Mouse (Mus musculus) layer of hippocampus, adult 18-20 months (tissue): ENCODE results near the gene 2310030G06Rik. TPM values are rescaled to one million over a fixed set of nuclear protein-coding genes. Genes with fewer than 3 reads are reported as not detected.
A peak's percentile ranks its signal among the peaks of the same experiment; 100 is the strongest.

ENCODE experiments used
- DNase-seq, 2 experiments: peaks; one replicate each; pipeline ENCODE4 v3.0.0; 2022; ENCODE audit warnings: low spot score in 2 of 2
- long read RNA-seq: library from polyadenylated mRNA; stranded (forward); transcript quantifications from one replicate; pipeline ENCODE4 v2.0.0, GENCODE M21; 2021
- total RNA-seq, 2 experiments: library from RNA; stranded (reverse); gene quantifications; 2 replicates each; pipeline ENCODE4 v1.2.3; 2021

The 2310030G06Rik gene
- total RNA-seq = 1 to 10 TPM; 1.2 to 1.5 TPM
- long read RNA-seq = 0 reads

- DNase-seq = no peak
Measured at GRCm38 (mm10) chr9:50746214-50746677, at the start of gene 2310030G06Rik. Gene 2310030G06Rik (minus strand): TSS chr9:50746536.

- no peak for DNase-seq
Measured at GRCm38 (mm10) chr9:50795266-50795665, 48.9 kb upstream of the 2310030G06Rik start.

GRCm38 (mm10) chr9:50782155-50782554 lies 35.8 kb upstream of the 2310030G06Rik start:
- peak in 1 of 2 experiments; percentile 32 for DNase-seq

- DNase-seq = no peak
Measured at GRCm38 (mm10) chr9:50776162-50776760, 29.9 kb upstream of the 2310030G06Rik start.

- DNase-seq = no peak
Measured at GRCm38 (mm10) chr9:50775662-50776126, 29.4 kb upstream of the 2310030G06Rik start.

GRCm38 (mm10) chr9:50774991-50775612 lies 28.8 kb upstream of the 2310030G06Rik start, which contains the start of the genes Alg9 and 1110032A03Rik:
Gene Alg9 (plus strand): TSS chr9:50775019.
Gene 1110032A03Rik (minus strand): TSS chr9:50775520.
- DNase-seq = peak; percentile 84 to 94

- no peak for DNase-seq
Measured at GRCm38 (mm10) chr9:50774026-50774462, 27.7 kb upstream of the 2310030G06Rik start.

- no peak for DNase-seq
Measured at GRCm38 (mm10) chr9:50770011-50770410, 23.7 kb upstream of the 2310030G06Rik start.

- peak; percentile 97 to 100 for DNase-seq
Measured at GRCm38 (mm10) chr9:50768107-50769002, 22.0 kb upstream of the 2310030G06Rik start, which contains the start of gene Fdxacb1. Gene Fdxacb1 (plus strand): TSS chr9:50768236.

GRCm38 (mm10) chr9:50767531-50768106 lies 21.3 kb upstream of the 2310030G06Rik start:
- DNase-seq = no peak

GRCm38 (mm10) chr9:50763331-50763730 lies 17.0 kb upstream of the 2310030G06Rik start:
- no peak for DNase-seq

- no peak for DNase-seq
Measured at GRCm38 (mm10) chr9:50761520-50762243, 15.3 kb upstream of the 2310030G06Rik start.

- no peak for DNase-seq
Measured at GRCm38 (mm10) chr9:50756711-50757110, 10.4 kb upstream of the 2310030G06Rik start.

GRCm38 (mm10) chr9:50753947-50754346 lies 7.6 kb upstream of the 2310030G06Rik start:
- DNase-seq = no peak

GRCm38 (mm10) chr9:50752784-50753615 lies 6.7 kb upstream of the 2310030G06Rik start:
- peak; percentile 60 to 80 for DNase-seq

GRCm38 (mm10) chr9:50752054-50752602 lies 5.8 kb upstream of the 2310030G06Rik start, which contains the start of gene Hspb2:
Gene Hspb2 (minus strand): TSS chr9:50752354.
- DNase-seq = no peak

- no peak for DNase-seq
Measured at GRCm38 (mm10) chr9:50751323-50751722, 5.0 kb upstream of the 2310030G06Rik start, which contains the start of gene Cryab. Gene Cryab (plus strand): TSS chr9:50751325.

- DNase-seq = no peak
Measured at GRCm38 (mm10) chr9:50750706-50751105, 4.4 kb upstream of the 2310030G06Rik start.

GRCm38 (mm10) chr9:50745806-50746205 lies 530 bp downstream of the 2310030G06Rik start:
- DNase-seq = no peak
